Mouse (Mus musculus) liver, embryonic 14.5 days (tissue): ENCODE results near the gene Cpne6.
A peak's percentile ranks its signal among the peaks of the same experiment; 100 is the strongest.

Experiments used
- CTCF ChIP-seq: IDR thresholded peaks from 2 replicates; pipeline ENCODE4 v1.5.1; 2016; ENCODE audit warnings: antibody characterized with exemption, low read depth, control low read depth
- EP300 ChIP-seq: IDR thresholded peaks from 2 replicates; pipeline ENCODE4 v1.6.1; 2016; ENCODE audit warnings: antibody characterized with exemption, low read depth

GRCm38 (mm10) chr14:55557003-55557402, 46.8 kb downstream of the Cpne6 start:
- TF ChIP-seq CTCF = peak; percentile 96
- 0 out of 2 replicates have a peak, but pooled peaks have one; percentile 10 for TF ChIP-seq EP300
